Mouse (Mus musculus) E14TG2a.4 (cell line): ENCODE data around the gene Ceacam9.
"Not testable (repeated sequence)": the region's sequence is repeated elsewhere in the genome, so short reads cannot be mapped to it uniquely, and the experiment has no call there.

ENCODE experiments used
- H3K27me3 ChIP-seq: 2 replicates; pipeline ENCODE4 v1.6.1; 2014; ENCODE audit warnings: low read length, control low read depth; ENCODE audit not compliant: insufficient read depth
- H3K36me3 ChIP-seq: 2 replicates; pipeline ENCODE4 v1.6.1; 2014; ENCODE audit warnings: low read length, control low read depth; ENCODE audit not compliant: insufficient read depth
- H3K4me1 ChIP-seq: replicated peaks from 2 replicates; pipeline ENCODE4 v1.6.1; 2014; ENCODE audit warnings: low read depth, low read length, control low read depth
- H3K4me3 ChIP-seq: replicated peaks from 2 replicates; pipeline ENCODE4 v1.5.1; 2014; ENCODE audit warnings: mild to moderate bottlenecking, low read length
- H3K9me3 ChIP-seq: 2 replicates; pipeline ENCODE4 v1.6.1; 2014; ENCODE audit warnings: low read length, control low read depth
- CTCF ChIP-seq: conservative IDR thresholded peaks from 2 replicates; pipeline ENCODE4 v1.5.1; 2014; ENCODE audit warnings: low read length
- NANOG ChIP-seq: IDR thresholded peaks from 2 replicates; pipeline ENCODE4 v1.6.1; 2014; ENCODE audit warnings: borderline replicate concordance, low read length, mixed read lengths
- POU5F1 ChIP-seq: IDR thresholded peaks from 2 replicates; pipeline ENCODE4 v1.6.1; 2014; ENCODE audit warnings: low read length, borderline replicate concordance

Gene Ceacam9

DNA sequence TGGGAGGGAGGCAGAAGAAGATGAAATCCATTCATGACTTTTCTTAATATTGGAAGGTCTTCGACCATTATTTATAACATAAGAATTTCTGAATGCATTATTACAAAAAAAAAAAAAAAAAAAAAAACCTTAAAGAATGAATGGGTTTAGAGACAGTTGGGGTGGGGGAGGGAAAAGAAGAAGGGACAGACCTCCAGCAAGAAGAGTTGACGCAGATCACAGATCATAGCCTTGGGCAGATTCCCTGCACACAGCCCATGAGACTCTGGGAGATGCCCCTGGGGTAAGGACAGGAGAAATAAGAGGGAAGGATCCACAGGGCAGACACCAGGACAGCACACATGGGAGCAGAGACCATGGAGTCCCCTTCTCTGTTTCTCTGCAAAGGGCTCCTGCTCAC is at the start of gene Ceacam9:
Gene Ceacam9 (plus strand): TSS at position 301 of the 400 bp plus-strand sequence.
- H3K4me3 ChIP-seq = no peak within 1 kb of the TSS
- H3K27me3 ChIP-seq = peaks cover 4% of the 10 kb centered on the region; the same call in 1 of the 2 replicates
- H3K9me3 ChIP-seq = no peaks in the 10 kb centered on the region
- H3K36me3 ChIP-seq = no peaks in the 10 kb centered on the region
- TF ChIP-seq NANOG (no peak), POU5F1 (no peak), CTCF (no peak)
- H3K4me1 ChIP-seq = peaks cover 20% of the 10 kb centered on the region

DNA sequence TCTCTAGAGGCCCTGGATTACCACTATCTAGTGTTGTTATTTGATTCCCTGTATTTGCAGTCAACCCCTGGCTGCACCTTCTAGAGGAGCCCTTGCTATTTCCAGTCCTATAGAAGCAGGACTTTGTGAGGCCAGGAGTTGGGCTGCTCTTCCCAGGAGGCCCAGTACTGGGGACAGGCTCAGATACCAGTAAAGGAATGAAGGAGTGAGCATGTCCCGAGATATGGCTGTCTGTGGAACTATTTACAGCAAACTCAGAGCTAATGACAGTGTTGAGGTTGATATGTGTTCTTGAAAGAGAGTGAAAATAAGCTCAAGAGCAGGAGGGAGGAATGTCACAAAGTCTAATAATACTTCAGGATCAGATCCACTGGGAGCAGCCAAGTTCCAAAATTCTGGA is 47.9 kb upstream of the Ceacam9 start:
- Histone ChIP-seq H3K27me3 (peaks cover 12% of the 10 kb centered on the region), H3K4me1 (no peaks in the 10 kb centered on the region), H3K36me3 (no peaks in the 10 kb centered on the region), H3K4me3 (no peak overlapping the region), H3K9me3 (no peaks in the 10 kb centered on the region)
- no peak for TF ChIP-seq POU5F1

DNA sequence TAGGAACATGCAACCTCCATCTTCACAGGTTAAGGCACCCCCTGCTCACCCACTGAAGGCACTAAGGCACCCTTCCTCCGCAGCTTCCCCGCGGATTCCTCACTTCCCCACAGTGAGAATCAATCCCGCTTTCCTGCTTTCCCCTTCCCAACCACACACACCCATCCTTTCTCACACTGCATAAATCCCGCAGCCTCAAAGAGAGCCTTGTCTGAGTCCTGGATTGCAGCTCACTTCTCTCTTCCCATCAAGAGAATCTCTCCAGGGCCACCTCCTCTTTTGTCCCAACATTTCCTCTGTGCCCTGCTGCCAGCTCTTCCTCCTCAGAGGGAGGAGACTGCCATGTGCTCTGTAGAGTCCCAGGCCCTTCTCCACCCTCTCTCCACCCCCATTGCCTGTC is 47.0 kb upstream of the Ceacam9 start:
- not testable (repeated sequence) for H3K36me3 ChIP-seq, H3K4me1 ChIP-seq

DNA sequence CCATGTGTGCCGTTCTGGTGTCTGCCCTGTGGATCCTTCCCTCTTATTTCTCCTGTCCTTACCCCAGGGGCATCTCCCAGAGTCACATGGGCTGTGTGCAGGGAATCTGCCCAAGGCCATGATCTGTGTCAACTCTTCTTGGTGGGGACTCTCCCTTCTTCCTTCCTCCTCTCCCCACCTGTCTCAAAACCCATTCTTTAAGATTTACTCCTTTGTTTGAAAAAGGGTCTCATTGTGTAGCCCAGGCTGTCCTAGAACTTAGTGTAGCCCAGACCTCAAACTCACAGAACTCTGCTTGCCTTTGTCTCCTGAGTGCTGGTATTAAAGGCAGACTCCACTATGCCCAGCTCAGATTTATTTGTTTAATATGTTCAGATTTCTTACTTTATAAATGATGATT is 46.1 kb upstream of the Ceacam9 start, which contains the start of gene Ceacam15:
Gene Ceacam15 (minus strand): TSS at position 101 of the 400 bp plus-strand sequence.
- Histone ChIP-seq H3K36me3 (no peaks in the 10 kb centered on the region), H3K27me3 (peaks cover 12% of the 10 kb centered on the region), H3K4me3 (no peak within 1 kb of the TSS), H3K4me1 (no peaks in the 10 kb centered on the region), H3K9me3 (no peaks in the 10 kb centered on the region)
- TF ChIP-seq POU5F1 (no peak), NANOG (no peak), CTCF (no peak)

More for the DNA sequence above, 47.0 kb upstream of the Ceacam9 start:
- not testable (repeated sequence) for H3K9me3 ChIP-seq, H3K4me3 ChIP-seq
- H3K27me3 ChIP-seq = peaks cover 12% of the 10 kb centered on the region

DNA sequence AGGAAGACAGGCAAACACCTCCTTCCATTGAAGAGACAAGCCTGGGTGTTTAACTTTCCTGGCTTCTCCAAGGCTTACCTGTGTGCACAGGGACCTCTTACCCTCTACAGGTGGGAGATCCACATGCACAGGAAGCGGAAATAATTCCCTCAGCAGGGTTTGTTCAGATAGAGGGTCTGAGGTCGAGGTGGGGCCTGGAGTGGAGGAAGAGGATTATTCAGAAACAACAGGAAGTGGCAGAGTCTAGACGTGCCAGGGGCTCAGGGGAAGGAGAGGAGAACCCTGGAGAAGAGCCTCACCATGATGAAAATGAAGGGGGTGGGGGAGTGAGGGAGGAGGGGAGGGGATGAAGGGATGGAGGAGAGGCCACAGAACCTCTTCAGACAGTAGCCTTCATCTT is 41.5 kb upstream of the Ceacam9 start:
- not testable (repeated sequence) for H3K36me3 ChIP-seq, H3K4me3 ChIP-seq, H3K27me3 ChIP-seq, H3K4me1 ChIP-seq, H3K9me3 ChIP-seq

DNA sequence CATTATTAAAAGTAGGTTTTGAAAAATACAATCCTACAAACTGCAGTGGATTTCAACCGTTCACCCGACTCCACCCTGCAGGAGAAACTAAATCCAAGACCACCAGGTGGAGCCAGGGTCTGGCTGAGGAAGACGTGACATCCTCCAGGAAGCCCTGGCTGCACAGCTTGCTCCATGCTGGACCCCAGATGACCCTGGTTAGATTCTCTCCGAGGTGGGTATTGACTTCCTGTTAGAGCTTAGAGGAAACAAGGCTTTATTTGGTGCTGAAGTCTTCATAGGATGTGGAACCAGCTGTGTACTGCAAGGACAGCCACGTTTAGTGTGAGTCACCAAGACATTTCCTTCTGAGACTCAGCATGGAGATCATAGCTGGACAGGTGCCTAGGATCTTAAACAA is 32.5 kb upstream of the Ceacam9 start:
- H3K27me3 ChIP-seq = no peaks in the 10 kb centered on the region
- no peaks in the 10 kb centered on the region for H3K4me1 ChIP-seq
- TF ChIP-seq POU5F1 = no peak
- TF ChIP-seq CTCF = no peak
- TF ChIP-seq NANOG = no peak
- H3K9me3 ChIP-seq = no peaks in the 10 kb centered on the region
- no peak overlapping the region for H3K4me3 ChIP-seq
- H3K36me3 ChIP-seq = no peaks in the 10 kb centered on the region

DNA sequence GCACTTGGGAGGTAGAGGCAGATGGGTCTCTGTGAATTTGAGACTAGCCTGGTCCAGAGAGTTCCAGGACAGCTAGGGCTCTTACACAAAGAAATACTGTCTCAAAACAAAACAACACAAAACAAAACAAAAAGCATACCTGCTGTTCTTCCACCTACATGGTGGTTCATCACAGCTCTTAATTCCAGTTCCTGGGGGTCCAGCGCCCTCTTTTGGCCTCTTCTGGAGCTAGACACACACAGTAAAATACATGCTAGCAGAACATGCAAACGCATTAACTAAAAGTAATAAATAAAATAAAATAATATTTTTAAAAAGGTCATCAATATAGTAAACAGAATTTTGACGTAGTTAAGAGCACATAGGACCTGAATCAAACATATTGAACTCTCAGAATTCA is 26.7 kb upstream of the Ceacam9 start:
- TF ChIP-seq NANOG (no peak), CTCF (peak; percentile 58), POU5F1 (no peak)
- Histone ChIP-seq H3K36me3 (no peaks in the 10 kb centered on the region), H3K4me3 (no peak overlapping the region), H3K9me3 (no peaks in the 10 kb centered on the region), H3K27me3 (no peaks in the 10 kb centered on the region), H3K4me1 (no peaks in the 10 kb centered on the region)

DNA sequence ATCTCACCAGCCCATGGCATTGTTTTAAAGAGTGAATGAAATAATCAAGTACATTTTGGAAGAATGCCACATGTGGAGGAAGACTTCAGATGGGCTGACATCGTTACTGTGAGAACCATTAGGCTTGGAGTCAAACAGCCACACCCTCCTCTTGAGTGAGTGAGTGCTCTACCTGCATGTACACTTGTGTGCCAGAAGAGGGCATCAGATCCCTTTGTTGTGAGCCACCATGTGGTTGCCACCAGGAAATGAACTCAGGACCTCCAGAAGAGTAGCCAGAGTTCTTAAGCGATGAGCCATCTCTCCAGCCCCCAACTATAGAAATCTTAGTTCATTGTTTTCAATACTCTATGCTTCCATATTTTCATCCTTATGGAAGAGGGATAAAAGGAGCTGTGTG is 22.7 kb upstream of the Ceacam9 start:
- no peaks in the 10 kb centered on the region for H3K36me3 ChIP-seq
- TF ChIP-seq NANOG (no peak), CTCF (peak; percentile 47)
- no peak overlapping the region for H3K4me3 ChIP-seq
- H3K9me3 ChIP-seq = no peaks in the 10 kb centered on the region
- H3K27me3 ChIP-seq = no peaks in the 10 kb centered on the region
- H3K4me1 ChIP-seq = no peaks in the 10 kb centered on the region

DNA sequence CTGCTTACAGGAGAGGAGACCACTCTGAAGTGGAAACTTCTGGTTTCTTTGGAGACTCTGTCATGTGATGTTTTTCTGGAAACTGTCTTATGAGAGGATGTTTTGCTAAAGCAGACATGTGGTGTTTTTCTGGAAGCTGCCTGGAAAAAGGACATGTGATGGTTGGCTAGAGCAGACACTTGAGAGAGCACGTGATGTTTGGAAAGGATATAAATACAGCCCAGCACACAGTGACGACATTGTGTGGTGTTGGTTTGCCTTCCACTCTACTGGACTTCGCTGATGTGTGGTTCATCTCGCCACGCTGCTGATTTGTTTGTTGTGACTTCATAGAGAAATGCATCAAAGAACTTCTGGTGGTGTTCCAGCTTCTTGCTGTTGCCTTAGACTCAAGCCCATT is 21.1 kb upstream of the Ceacam9 start:
- no peak for TF ChIP-seq NANOG
- no peak for TF ChIP-seq POU5F1
- no peak for TF ChIP-seq CTCF
- no peaks in the 10 kb centered on the region for H3K9me3 ChIP-seq
- H3K27me3 ChIP-seq = no peaks in the 10 kb centered on the region
- 0 out of 2 replicates have a peak, but pooled peaks cover under 1% of the 10 kb centered on the region for H3K4me1 ChIP-seq
- no peaks in the 10 kb centered on the region for H3K36me3 ChIP-seq
- H3K4me3 ChIP-seq = no peak overlapping the region
